Mouse (Mus musculus): ENCODE results near the gene Gm21677. TPM values are rescaled to one million over a fixed set of nuclear protein-coding genes. Genes with fewer than 3 reads are reported as not detected.
"Not testable (repeated sequence)": the region's sequence is repeated elsewhere in the genome, so short reads cannot be mapped to it uniquely, and the experiment has no call there.

Gene Gm21677
- not detected for total RNA-seq (2021)
- long read RNA-seq, experiment 1 = 0 reads
- long read RNA-seq, experiment 2 = 0 reads

GRCm38 (mm10) chrY:3306349-3306748 lies at the start of gene Gm21677:
Gene Gm21677, minus strand, starts transcription at chrY:3306449.
- intact Hi-C loops (cut with DNase I) = not testable (repeated sequence)

GRCm38 (mm10) chrY:3345229-3345628 lies 39.0 kb upstream of the Gm21677 start, which contains the start of gene Gm21693:
Gene Gm21693, minus strand, starts transcription at chrY:3345329.
- DNase-seq; intact Hi-C loops (cut with DNase I): not testable (repeated sequence)

More at GRCm38 (mm10) chrY:3306349-3306748, at the start of gene Gm21677:
- DNase-seq = not testable (repeated sequence)

- DNase-seq; intact Hi-C loops (cut with DNase I): not testable (repeated sequence)
Measured at GRCm38 (mm10) chrY:3340661-3341060, 34.4 kb upstream of the Gm21677 start.

Other genes with a start within 250 kb of the Gm21677 start
- not detected for gene Gm21693, start 38.9 kb upstream of the Gm21677 start, total RNA-seq (2021)
- gene Gm21704, start 103.7 kb upstream of the Gm21677 start, total RNA-seq (2021) = not detected
- not detected for gene Gm21708, start 103.7 kb upstream of the Gm21677 start, total RNA-seq (2021)

Measured in gastrocnemius, postnatal 36 days (tissue).